15 mouse cellular contexts compared by ENCODE assay signal in the genomic region with DNA sequence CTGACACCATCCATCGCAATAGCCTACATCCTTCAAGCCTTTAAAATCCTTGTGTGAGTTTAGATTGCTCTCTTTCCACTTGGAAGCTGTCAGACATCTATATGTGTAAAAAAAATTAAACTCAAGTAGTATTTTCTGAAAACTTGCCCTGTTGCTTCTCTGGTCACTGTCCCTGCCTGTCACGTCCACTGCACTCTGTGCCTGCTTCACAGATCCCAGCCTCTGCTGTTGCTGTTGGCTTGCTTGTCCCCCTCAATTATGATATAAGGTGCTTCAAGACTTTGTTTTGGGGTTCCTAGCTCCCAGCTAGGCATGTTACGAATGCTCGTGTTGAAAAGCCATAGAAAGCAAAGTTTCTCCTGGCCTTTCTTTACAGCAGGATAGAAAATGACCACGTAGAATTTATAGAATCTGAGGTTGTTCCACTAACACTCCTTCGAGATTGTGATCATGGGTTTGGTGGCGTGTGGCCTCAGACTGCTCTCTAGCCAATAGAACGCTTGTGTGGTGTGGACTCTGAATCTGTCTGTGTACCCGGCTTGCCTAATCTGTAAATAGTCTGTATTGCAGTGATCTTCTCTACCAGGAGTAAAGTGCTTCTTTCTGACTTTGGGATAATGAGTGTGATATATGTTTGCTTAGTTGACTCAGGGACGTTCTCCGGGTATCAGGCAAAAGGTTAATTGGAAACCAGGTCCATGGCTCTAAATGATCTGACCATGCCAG. TPM values are rescaled to one million over a fixed set of nuclear protein-coding genes. Genes with fewer than 3 reads are reported as not detected.
"Had no signal": no experiment of that assay in that cellular context is flagged by ENCODE, and none has a peak within 500 bp of the region (broad histone marks: within the 10 kb centered on the region; RNA-seq: fewer than 3 reads in every experiment).

No protein-coding gene starts in this region.

- H3K4me2 ChIP-seq: limb, embryonic 13.5 days; neural tube, embryonic 13.5 days; stomach, embryonic 15.5 days had no signal

- H3K36me3 ChIP-seq: limb, embryonic 13.5 days; neural tube, embryonic 13.5 days; stomach, embryonic 15.5 days had no signal

- H3K4me1 ChIP-seq: limb, embryonic 13.5 days; neural tube, embryonic 13.5 days; stomach, embryonic 15.5 days had no signal

- ATAC-seq: lung, postnatal 0 days had no signal

- H3K9ac ChIP-seq: limb, embryonic 13.5 days; neural tube, embryonic 13.5 days; stomach, embryonic 15.5 days had no signal

- H3K27me3 ChIP-seq: limb, embryonic 13.5 days; neural tube, embryonic 13.5 days; stomach, embryonic 15.5 days had no signal

- H3K9me3 ChIP-seq: limb, embryonic 13.5 days; neural tube, embryonic 13.5 days; stomach, embryonic 15.5 days had no signal

- DNase-seq: kidney, adult 18-20 months; kidney, postnatal 10 days; left cerebral cortex, postnatal 4 days; lung, adult 2 months; lung, postnatal 36 days; midbrain, embryonic 14.5 days; retina, postnatal 1 day; right cerebral cortex, postnatal 4 days; thymus, postnatal 36 days had no signal

- H3K27ac ChIP-seq: limb, embryonic 13.5 days; neural tube, embryonic 13.5 days; stomach, embryonic 15.5 days had no signal

- H3K4me3 ChIP-seq: limb, embryonic 13.5 days; neural tube, embryonic 13.5 days; stomach, embryonic 15.5 days had no signal

RNA-seq across cellular contexts. Expression of gene Cyp2c23, which starts 30.0 kb away (rescaled TPM):
- total RNA-seq: layer of hippocampus, adult 8-10 months; left cerebral cortex, postnatal 4 days had no signal
- polyA plus RNA-seq: midbrain, embryonic 14.5 days; neural tube, embryonic 13.5 days; spleen, adult 2 months had no signal
